Mouse (Mus musculus) skeletal muscle tissue, adult 2 months (tissue): ENCODE results near the gene Polr1b.

ENCODE experiments used
- DNase-seq: peaks from one replicate; pipeline ENCODE4 v3.0.0-alpha.2; 2012; ENCODE audit warnings: low read depth, low spot score

Polr1b gene

GRCm38 (mm10) chr2:129100784-129101310 lies at the start of gene Polr1b:
Gene Polr1b (plus strand): TSS chr2:129100995.
- DNase-seq, result peak; percentile 88

GRCm38 (mm10) chr2:129052451-129052983 lies 48.3 kb upstream of the Polr1b start:
- no peak for DNase-seq

- no peak for DNase-seq
These were observed 45.1 kb upstream of the Polr1b start for GRCm38 (mm10) chr2:129055741-129056140.

- DNase-seq, result no peak
These were observed 44.2 kb upstream of the Polr1b start for GRCm38 (mm10) chr2:129056597-129056996.

- DNase-seq, result no peak
These were observed 43.5 kb upstream of the Polr1b start for GRCm38 (mm10) chr2:129057256-129057655.

- no peak for DNase-seq
These were observed 42.9 kb upstream of the Polr1b start for GRCm38 (mm10) chr2:129057920-129058361.

- no peak for DNase-seq
These were observed 39.2 kb upstream of the Polr1b start for GRCm38 (mm10) chr2:129061456-129062059.

- peak; percentile 52 for DNase-seq
These were observed 35.1 kb upstream of the Polr1b start, which contains the start of gene Ttl for GRCm38 (mm10) chr2:129065437-129066282. Gene Ttl (plus strand): TSS chr2:129065942.

GRCm38 (mm10) chr2:129066326-129066725 lies 34.5 kb upstream of the Polr1b start:
- DNase-seq, result no peak

- DNase-seq, result no peak
These were observed 30.5 kb upstream of the Polr1b start for GRCm38 (mm10) chr2:129070296-129070695.

GRCm38 (mm10) chr2:129078313-129078712 lies 22.5 kb upstream of the Polr1b start:
- no peak for DNase-seq

- no peak for DNase-seq
These were observed 21.6 kb upstream of the Polr1b start for GRCm38 (mm10) chr2:129079194-129079593.

GRCm38 (mm10) chr2:129081097-129081496 lies 19.7 kb upstream of the Polr1b start:
- no peak for DNase-seq

- DNase-seq, result no peak
These were observed 17.3 kb upstream of the Polr1b start for GRCm38 (mm10) chr2:129083514-129083913.

- no peak for DNase-seq
These were observed 15.8 kb upstream of the Polr1b start for GRCm38 (mm10) chr2:129084959-129085358.

- DNase-seq, result no peak
These were observed 13.3 kb upstream of the Polr1b start for GRCm38 (mm10) chr2:129087520-129087919.

- DNase-seq, result no peak
These were observed 10.4 kb upstream of the Polr1b start for GRCm38 (mm10) chr2:129090370-129090769.

- DNase-seq, result peak; percentile 15
These were observed 8.0 kb upstream of the Polr1b start for GRCm38 (mm10) chr2:129092810-129093209.

- no peak for DNase-seq
These were observed 6.7 kb upstream of the Polr1b start for GRCm38 (mm10) chr2:129093926-129094724.

- no peak for DNase-seq
These were observed 12.1 kb downstream of the Polr1b start for GRCm38 (mm10) chr2:129112924-129113323.

GRCm38 (mm10) chr2:129115706-129116367 lies 15.0 kb downstream of the Polr1b start:
- peak; percentile 21 for DNase-seq
